Mouse (Mus musculus): ENCODE measurements around the gene Chat.

DNA sequence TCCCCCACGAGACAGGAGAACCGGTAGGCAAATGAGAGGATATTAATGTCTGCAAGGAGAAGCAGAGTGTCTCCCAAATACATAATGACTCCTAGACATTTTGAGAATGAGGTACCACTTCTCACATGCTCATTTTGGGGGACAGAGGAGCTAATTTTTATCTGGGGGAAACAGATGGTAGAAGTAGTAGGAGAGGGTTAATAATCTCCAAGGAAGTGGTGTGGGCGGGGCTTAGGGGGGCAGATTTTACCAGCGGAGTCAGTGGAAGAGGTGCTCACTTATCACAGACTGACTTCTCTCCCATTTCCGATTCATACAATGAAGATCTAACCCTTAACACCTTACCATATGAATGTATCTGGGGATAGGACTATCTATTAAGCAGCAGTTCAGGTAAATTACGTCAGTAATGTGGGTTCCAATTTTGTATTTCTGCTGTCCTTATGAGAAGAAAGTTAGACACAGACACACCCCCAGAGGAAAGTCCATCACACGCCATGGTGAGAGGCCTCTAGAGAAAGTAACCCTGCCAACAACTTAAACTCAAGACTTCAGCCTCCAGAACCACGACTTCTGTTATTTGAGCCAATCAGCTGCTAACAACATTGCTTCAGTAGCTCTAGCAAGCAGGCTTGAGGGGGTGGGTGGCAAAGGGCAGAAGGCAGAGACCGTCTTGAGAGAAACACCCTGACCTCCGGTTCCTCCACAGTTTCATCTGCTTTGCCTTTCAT is 42.5 kb upstream of the Chat start:
- TF ChIP-seq CTCF (IDR thresholded peaks at IDR 0.05; ENCODE audit: extremely low read depth, insufficient read depth, low read length) (no peak), POLR2A (IDR thresholded peaks at IDR 0.05; ENCODE audit: extremely low read depth, insufficient read depth, low read length) (no peak)

Data from cortical plate, adult 2 months (tissue).